Mouse (Mus musculus) bone marrow macrophage, adult 2 months (primary cell): ENCODE data around the gene Ucp1. TPM values are rescaled to one million over a fixed set of nuclear protein-coding genes. Genes with fewer than 3 reads are reported as not detected.
"Not testable (repeated sequence)": the region's sequence is repeated elsewhere in the genome, so short reads cannot be mapped to it uniquely, and the experiment has no call there.

Experiments used
- H3K27ac ChIP-seq: 2 replicates; pipeline ENCODE4 v1.5.1; 2012; ENCODE audit warnings: low read depth, low read length; ENCODE audit not compliant: insufficient read depth
- H3K4me1 ChIP-seq: 2 replicates; pipeline ENCODE4 v1.6.1; 2012; ENCODE audit warnings: low read length; ENCODE audit not compliant: control insufficient read depth, insufficient read depth
- H3K4me3 ChIP-seq: 2 replicates; pipeline ENCODE4 v1.5.1; 2012; ENCODE audit warnings: mild to moderate bottlenecking, low read length, moderate library complexity; ENCODE audit not compliant: insufficient read depth
- CTCF ChIP-seq: IDR thresholded peaks from 2 replicates; pipeline ENCODE4 v1.5.1; 2012; ENCODE audit warnings: low read depth, mild to moderate bottlenecking, low read length, moderate library complexity
- POLR2A ChIP-seq: IDR thresholded peaks from 2 replicates; pipeline ENCODE4 v1.6.1; 2012; ENCODE audit warnings: mild to moderate bottlenecking, low read depth, low read length, borderline replicate concordance
- polyA plus RNA-seq: library from polyadenylated mRNA; stranded (reverse); fragments of >200 nt; gene quantifications from 2 replicates; pipeline ENCODE4 v1.2.4, GENCODE M21; 2012; ENCODE audit not compliant: missing spikeins, insufficient read depth, insufficient read length

Gene Ucp1
- polyA plus RNA-seq, 1 experiment, result 1.1 TPM

- H3K27ac ChIP-seq, result no peak overlapping the region
- peaks cover 2% of the 10 kb centered on the region; the same call in 1 of the 2 replicates for H3K4me1 ChIP-seq
- no peak overlapping the region for H3K4me3 ChIP-seq
- no peak for TF ChIP-seq POLR2A
- TF ChIP-seq CTCF, result no peak
These were observed 15.7 kb upstream of the Ucp1 start for GRCm38 (mm10) chr8:83274470-83274869.

DNA sequence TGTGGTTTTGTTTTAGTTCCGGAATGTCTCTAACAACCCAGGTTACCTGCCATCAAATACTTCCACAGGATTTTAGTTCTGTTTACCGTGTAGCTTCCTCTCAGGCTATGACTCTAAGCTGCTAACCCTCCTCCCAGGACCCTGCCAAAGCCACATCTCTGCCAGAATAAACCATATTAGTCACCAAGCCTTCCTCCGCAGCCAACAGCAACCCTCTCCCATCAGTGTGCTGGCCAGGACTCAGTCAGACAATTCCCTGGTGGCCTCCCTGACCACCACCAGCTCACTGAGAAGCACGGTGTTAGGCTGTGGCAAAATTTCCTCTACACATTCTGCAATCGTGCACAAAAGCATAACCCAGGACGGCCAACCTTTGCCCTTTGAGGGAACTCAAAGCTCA lies 11.7 kb upstream of the Ucp1 start:
- TF ChIP-seq CTCF (no peak), POLR2A (no peak)
- H3K27ac ChIP-seq, result no peak overlapping the region
- H3K4me3 ChIP-seq, result no peak overlapping the region

GRCm38 (mm10) chr8:83285391-83285790 lies 4.8 kb upstream of the Ucp1 start:
- no peak for TF ChIP-seq CTCF
- no peak overlapping the region for H3K27ac ChIP-seq
- no peak overlapping the region for H3K4me3 ChIP-seq
- H3K4me1 ChIP-seq, result no peaks in the 10 kb centered on the region

More for the DNA sequence above, 11.7 kb upstream of the Ucp1 start:
- peaks cover 2% of the 10 kb centered on the region; the same call in 1 of the 2 replicates for H3K4me1 ChIP-seq

GRCm38 (mm10) chr8:83297375-83297774 lies 7.2 kb downstream of the Ucp1 start:
- TF ChIP-seq POLR2A (no peak), CTCF (no peak)
- no peaks in the 10 kb centered on the region for H3K4me1 ChIP-seq
- H3K4me3 ChIP-seq, result no peak overlapping the region
- no peak overlapping the region for H3K27ac ChIP-seq

GRCm38 (mm10) chr8:83300135-83300534 lies 10.0 kb downstream of the Ucp1 start:
- no peaks in the 10 kb centered on the region for H3K4me1 ChIP-seq
- TF ChIP-seq POLR2A (no peak), CTCF (no peak; the same call in 1 of the 2 replicates)
- no peak overlapping the region for H3K4me3 ChIP-seq
- no peak overlapping the region for H3K27ac ChIP-seq

- no peak overlapping the region for H3K27ac ChIP-seq
- H3K4me3 ChIP-seq, result no peak overlapping the region
- TF ChIP-seq POLR2A, result no peak
- TF ChIP-seq CTCF, result no peak
- H3K4me1 ChIP-seq, result no peaks in the 10 kb centered on the region
These were observed 14.8 kb downstream of the Ucp1 start for GRCm38 (mm10) chr8:83304946-83305345.

GRCm38 (mm10) chr8:83309836-83310235 lies 19.7 kb downstream of the Ucp1 start:
- no peak overlapping the region for H3K27ac ChIP-seq
- no peak overlapping the region for H3K4me3 ChIP-seq
- TF ChIP-seq CTCF (no peak), POLR2A (no peak)
- no peaks in the 10 kb centered on the region for H3K4me1 ChIP-seq

DNA sequence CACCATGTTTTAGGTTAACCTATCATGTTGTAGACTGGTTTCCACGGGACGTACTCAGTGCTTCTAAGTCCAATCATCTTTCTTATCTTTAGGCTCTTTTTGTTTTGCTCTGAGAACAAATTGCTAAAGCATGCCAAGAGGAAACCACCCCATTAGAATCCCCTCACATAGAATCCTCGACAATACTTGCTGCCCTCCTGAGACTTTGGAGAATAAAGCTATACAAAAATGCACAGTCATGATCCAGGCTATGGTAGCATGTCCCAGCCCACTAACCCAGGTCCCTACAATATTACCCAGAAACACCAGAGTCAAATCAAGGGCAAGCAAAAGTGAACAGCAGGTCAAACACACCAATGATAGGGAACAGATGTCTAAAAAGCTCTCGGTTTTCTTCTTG lies 24.9 kb downstream of the Ucp1 start:
- H3K4me1 ChIP-seq, H3K4me3 ChIP-seq, H3K27ac ChIP-seq: not testable (repeated sequence)

GRCm38 (mm10) chr8:83315691-83316090 lies 25.5 kb downstream of the Ucp1 start:
- no peaks in the 10 kb centered on the region for H3K4me1 ChIP-seq
- no peak for TF ChIP-seq POLR2A
- TF ChIP-seq CTCF, result no peak
- no peak overlapping the region for H3K4me3 ChIP-seq
- H3K27ac ChIP-seq, result no peak overlapping the region

- Histone ChIP-seq H3K4me1 (no peaks in the 10 kb centered on the region), H3K27ac (no peak overlapping the region), H3K4me3 (no peak overlapping the region)
- no peak for TF ChIP-seq CTCF
- TF ChIP-seq POLR2A, result no peak
These were observed 30.4 kb downstream of the Ucp1 start for GRCm38 (mm10) chr8:83320543-83320942.

- Histone ChIP-seq H3K4me1 (no peaks in the 10 kb centered on the region), H3K27ac (no peak overlapping the region), H3K4me3 (no peak overlapping the region)
- no peak for TF ChIP-seq POLR2A
- TF ChIP-seq CTCF, result no peak
These were observed 32.2 kb downstream of the Ucp1 start for GRCm38 (mm10) chr8:83322374-83322773.

- no peak for TF ChIP-seq CTCF
- TF ChIP-seq POLR2A, result no peak
- no peak overlapping the region for H3K27ac ChIP-seq
- no peak overlapping the region for H3K4me3 ChIP-seq
- no peaks in the 10 kb centered on the region for H3K4me1 ChIP-seq
These were observed 32.9 kb downstream of the Ucp1 start for GRCm38 (mm10) chr8:83323056-83323455.
